Mouse (Mus musculus): ENCODE data around the gene Pgghg.

Pgghg gene

DNA sequence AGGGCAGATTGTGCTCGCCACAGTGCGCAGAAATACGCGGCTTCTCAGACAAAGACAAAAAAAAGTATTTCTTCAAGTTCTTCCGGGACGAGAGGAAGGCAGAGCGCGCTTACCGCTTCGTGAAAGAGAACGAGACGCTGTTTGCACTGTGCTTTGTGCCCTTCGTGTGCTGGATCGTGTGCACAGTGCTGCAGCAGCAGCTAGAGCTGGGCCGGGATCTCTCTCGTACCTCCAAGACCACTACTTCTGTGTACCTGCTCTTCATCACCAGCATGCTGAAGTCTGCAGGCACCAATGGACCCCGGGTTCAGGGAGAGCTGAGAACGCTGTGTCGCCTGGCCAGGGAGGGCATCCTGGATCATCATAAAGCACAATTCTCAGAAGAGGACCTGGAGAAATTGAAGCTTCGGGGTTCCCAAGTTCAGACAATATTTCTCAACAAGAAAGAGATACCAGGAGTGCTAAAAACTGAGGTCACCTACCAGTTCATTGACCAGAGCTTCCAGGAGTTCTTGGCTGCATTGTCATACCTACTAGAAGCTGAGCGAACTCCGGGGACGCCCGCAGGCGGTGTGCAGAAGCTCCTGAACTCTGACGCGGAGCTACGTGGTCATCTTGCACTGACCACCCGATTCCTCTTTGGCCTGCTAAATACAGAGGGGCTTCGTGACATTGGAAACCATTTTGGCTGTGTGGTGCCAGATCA, 18.0 kb upstream of the Pgghg start:
- DNase-seq, result no peak

DNA sequence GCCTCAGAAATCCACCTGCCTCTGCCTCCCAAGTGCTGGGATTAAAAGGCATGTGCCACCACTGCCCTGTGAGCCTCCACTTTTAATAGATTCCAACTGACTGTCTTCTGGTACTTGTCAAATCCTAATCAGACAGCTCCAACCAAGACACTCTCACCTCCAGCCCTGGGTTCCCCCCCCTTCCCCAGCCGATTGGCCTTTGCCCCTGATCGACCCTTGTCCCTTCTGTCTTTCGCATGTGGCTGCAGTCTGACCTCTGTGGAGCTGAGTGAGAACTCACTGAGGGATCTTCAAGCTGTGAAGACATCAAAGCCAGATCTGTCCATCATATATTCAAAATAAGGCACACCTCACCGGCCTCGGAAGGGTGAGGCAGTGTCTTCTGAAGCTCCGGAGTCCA, 14.0 kb upstream of the Pgghg start:
- DNase-seq, result no peak

DNA sequence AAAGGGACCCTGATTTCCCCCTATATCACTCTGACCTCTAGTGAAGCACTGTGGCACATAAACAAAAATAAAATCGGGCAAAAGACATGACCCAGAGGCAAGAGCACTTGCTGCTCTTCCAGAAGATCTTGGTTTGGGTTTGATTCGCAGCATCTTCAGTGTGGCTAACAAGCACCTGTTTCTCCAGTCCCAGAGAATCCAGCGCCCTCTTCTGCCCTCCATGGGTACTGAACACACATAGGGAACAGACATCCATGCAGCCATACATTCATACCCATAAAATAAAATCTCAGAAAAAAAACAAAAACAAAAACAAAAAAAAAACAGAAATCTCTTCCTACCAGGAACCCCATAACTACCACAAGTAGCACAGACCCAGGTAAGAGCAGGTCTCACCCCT, 2.8 kb upstream of the Pgghg start:
- DNase-seq, result no peak

DNA sequence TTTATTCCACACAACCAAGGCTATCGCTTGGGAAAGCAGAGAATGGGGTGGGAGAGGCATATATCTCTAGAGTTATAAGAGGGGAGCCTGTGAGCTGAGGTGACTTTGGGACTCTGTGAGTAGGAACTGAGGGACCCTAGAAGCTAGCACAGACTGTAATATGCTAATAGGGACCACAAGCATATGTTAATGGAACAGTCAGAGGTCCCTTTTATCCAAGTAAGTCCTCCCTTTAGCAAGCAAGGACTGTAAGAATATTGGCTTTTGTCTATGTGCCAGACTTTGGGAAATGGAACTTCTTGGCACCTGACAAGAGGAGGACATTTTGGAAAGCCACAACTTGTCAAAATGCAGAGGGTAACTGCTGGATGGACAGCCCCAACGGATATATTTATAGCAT, 2.3 kb upstream of the Pgghg start:
- no peak for DNase-seq

DNA sequence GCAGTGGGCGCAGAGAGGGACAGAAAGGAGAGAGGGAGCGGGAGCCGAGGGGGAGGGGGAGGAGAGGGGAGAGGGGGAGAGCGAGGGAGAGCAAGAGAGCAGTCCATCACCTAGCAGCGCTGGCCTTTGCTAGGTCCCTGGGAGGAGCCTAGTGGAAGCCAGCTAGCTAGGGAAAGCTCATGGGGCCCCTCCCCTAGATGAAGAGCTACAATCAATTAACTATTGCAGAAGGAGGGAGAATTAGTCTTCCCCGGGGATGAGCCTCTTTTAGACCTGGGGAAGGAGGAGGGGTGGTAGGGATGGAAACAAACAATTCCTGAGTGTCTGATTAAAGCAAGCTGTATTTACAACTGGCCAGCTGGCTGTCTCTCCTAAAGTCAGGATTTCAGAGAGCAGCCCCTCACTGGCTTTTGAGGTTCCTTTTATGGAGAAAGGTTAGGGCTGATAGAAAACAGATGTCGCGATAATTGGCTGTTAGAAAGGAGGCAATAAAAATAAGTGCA, 1.5 kb upstream of the Pgghg start:
- DNase-seq, result peak; percentile 47

DNA sequence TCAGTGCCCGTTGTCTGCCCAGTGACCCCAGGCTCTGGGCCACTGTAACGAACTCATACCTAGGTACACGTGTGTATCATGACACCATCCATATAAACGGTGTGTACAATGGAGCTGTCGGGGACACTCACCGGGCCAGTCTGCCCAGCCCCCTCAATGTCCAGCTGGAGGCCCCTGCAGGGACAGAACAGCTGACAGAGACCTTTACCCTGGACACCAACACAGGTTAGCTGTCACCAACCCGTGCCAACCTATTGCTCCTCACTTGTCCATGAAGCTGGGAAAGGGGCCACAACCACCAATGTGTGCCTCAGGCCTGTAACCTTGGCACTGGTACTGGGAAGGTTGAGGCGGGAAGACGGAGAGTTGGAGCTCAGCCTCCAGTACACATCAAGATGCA, 1.1 kb downstream of the Pgghg start:
- DNase-seq, result no peak

DNA sequence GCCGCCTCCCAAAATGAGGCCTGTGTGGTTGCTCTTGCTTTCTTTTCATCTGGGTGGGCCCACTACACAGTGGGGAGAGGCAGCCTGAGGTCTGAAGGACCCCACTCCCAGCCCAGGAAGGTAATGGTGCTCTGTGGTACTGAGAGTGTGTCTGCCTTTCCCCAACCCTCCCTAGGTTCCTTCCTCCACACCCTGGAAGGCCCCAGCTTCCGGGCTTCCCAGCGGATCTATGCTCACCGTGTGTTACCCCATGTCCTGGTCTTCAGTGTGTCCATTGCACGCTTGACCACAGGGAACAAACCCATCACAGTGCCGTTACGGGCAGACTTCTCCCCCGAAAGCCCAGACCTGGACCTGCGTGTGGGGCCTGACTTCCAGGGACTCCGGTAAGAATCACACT, 1.6 kb downstream of the Pgghg start:
- no peak for DNase-seq

DNA sequence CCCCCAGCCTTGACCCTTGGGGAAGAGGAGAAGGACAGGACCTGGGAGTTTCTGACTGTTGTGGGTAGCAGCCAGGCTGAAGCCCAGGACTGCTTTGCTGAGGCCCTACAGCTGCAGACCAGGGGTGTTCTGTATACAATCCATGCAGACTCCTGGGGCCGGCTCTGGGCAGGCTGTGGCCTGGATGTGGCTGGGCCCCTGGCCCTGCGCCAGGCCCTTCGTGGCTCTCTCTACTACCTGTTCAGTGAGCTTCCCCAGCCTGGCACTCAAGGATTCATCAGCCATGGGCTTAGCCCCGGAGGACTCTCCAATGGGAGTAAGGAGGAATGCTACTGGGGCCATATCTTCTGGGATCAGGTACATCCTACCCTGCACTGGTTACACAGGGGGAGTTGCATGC, 2.2 kb downstream of the Pgghg start:
- DNase-seq, result no peak

DNA sequence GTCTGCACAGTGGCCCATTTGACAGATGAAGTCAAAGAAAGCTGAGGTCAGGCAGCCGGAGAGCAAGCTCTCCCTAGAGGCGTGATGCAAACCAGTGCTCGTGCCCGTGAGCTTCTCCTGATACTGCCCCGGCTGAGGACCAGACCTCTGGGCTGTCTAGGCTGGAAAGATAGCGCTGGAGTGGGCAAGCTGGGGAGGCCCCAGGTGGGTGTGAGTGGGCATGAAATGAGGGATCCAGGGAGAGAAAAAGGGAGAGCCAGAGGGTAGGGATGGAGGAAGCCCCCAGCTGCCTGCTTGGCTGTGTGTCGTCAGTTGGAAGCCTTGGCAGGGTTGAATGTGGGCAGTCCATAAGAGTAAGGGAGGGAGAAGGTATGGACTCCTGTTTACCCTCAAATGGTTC, 3.0 kb downstream of the Pgghg start:
- no peak for DNase-seq

DNA sequence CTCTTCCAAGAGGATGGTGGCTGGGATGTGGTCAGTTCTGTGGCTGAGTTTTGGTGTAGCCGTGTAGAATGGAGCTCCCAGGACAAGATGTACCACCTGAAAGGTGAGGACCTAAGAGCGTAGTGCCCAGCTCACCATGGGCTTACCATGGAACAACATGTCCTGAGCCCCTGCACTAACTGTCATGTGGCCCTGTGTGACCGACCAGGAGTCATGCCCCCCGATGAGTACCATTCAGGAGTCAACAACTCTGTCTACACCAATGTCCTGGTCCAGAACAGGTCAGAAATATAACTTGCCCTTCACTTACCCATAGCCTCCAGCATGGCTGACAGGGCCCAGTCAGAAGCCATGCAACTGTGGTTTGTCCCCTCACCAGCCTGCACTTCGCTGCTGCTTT, 4.1 kb downstream of the Pgghg start:
- no peak for DNase-seq

DNA sequence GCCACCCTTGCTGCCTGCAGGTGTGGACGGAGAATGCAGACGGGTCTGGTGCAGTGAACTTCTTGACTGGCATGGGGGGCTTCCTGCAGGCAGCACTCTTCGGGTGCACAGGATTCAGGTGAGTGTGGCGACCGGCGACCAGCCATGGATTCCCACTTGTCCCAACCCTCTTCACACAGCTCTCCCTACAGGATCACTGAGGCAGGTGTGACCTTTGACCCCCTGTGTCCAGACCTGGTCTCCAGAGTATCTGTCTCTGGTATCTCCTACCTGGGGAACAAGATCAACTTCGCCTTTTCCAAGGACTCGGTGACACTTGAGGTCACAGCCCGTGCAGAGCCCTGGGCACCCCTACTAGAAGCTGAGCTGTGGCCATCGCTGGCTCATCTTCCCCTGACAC, 5.1 kb downstream of the Pgghg start:
- no peak for DNase-seq

DNA sequence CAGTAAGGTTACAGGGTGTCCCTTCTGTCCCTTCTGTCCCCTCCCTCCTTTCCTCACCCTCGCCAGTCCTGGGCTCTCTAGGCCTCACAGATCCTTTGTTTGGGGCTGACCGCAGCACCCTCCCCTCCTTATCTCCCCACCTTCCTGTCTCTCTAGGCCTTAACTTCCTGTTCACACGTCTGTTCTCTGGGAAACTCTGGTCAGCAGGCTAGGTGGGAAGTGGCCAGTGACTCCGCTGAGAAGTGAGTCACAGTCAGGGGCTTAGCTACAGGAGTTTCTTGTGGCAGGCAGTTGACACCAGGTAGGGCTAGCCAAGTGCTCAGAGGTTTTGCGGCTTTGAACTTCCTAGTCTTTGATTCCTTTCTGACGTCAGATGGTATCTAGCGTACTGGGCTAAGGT, 5.8 kb downstream of the Pgghg start:
- no peak for DNase-seq

DNA sequence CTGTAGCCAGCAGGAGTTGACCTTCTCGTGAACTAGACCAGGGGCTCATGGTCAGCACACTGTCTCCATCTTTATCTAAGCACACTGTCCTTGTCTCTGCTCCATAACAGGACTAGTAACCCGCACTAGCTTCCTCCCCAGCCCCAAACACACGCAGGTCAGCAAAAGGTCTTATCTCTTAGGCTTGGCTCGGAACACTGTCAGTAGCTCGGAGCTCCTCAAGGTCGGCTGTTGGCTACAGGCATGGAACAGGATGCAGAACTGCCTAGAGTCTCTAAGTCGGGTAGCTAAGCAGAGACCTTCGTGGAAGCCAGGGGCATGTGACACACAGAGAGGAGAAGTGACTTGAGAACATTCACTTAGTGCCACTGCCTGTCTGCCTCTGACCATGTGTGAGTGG, 7.0 kb downstream of the Pgghg start:
- no peak for DNase-seq

DNA sequence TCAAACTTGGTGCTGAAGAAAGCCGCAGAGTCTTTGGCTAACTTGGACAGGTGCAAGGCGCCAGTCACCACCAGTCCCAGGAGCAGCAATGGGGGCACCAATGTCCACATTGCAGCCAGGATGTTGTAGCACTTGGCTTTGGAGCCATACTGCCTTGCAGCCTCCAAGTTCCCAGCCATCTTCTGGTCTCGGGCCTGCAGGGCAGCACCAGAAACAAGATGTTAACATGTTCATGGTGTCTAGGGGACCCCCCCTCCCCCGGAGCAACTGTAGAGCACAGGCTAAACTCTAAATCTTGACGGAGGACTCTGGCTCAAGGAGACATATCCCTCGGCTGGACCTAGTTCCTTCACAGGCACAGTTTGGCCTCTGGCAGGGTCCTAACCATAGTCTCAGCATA, 8.1 kb downstream of the Pgghg start:
- DNase-seq, result no peak

DNA sequence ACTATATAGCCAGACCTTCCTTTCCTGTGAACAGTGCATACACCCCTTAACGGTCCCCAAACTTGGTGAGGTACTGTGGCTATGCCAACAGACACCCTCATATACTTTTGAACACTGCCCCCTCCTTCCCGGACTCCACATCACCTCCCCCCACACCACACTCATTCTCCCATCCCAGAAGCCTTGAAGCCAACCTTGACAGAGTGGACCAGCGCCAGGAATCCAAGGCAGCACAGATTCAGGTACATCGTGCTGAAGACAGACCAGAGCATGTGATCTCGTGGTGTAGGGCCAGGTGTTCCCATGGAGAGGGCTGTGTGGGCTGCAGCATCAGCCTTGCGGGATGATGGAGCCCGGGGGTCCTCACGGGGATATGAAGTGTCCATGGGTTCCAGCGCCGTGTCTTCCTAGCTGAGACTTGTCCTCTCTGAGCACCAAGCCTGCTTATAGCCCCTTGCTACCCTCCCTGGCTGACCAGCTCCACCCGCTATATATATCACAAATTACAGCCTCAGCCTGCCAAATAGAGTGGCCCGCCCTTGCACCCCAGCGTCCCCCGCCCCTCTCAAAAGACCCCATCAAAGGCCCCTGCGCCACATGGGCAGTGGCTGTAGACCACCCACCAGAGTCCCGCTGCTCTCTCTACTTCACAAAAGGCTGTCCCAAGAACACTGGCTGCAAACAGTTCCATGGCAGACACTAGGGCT, 8.8 kb downstream of the Pgghg start, which contains the start of gene Ifitm5:
Gene Ifitm5, minus strand, starts transcription at position 468 of the 707 bp plus-strand sequence.
- no peak for DNase-seq

DNA sequence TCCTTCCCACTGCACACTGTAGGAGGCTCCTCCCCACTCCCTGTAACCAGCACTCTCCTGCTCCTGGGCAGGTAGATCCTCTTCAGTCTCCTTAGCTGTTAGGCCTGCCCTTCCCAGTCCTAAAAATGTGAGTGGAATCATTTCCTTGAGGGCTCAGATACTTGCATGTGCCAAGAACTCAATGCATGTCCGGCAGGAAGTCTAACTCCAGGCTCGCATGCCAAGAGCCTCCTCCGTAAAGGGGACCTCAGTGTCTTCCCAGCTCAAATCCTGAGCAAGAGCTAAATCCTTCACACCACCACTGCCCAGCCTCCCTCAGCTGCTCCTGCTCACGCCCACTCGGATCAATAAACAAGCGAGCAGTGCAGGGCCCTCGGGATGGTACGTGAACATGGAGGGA, 9.9 kb downstream of the Pgghg start:
- DNase-seq, result no peak

DNA sequence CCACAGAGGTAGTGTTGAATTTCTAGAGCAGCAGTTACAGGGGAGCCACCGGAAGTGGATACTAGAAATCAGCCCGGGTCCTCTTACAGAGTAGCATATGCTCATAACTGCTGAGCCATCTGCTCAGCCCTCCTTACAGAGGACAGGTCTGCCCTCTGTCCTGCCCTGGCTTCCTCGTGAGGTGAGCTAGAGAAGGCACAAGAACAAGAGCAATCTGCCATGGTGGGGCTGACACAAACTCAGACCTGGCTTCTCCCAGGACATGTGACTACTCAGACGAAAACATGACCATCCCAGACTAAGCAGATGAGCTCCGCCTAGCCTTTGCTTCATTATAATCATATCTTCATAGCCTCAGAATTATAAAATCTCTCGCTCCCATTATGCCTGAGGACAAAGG, 10.6 kb downstream of the Pgghg start:
- DNase-seq, result no peak

DNA sequence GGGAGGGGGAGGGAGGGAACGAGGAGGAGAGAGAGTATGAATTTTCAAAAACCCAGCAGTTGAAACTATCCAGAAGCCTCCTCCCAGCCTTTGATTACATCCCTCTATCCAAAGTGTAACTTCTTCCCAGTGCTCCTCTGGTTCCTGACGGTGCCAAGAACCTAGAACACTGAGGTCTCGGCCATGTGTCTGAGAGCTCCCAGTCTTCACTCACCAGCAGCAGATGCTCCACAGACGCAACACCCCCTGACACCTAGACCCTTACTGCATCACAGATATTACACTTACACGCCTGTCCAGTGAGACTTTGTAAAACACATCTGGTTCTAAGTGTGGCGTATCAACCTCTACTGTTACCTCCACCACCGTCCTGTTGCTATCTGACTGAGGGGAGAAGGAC, 11.2 kb downstream of the Pgghg start:
- DNase-seq, result no peak

DNA sequence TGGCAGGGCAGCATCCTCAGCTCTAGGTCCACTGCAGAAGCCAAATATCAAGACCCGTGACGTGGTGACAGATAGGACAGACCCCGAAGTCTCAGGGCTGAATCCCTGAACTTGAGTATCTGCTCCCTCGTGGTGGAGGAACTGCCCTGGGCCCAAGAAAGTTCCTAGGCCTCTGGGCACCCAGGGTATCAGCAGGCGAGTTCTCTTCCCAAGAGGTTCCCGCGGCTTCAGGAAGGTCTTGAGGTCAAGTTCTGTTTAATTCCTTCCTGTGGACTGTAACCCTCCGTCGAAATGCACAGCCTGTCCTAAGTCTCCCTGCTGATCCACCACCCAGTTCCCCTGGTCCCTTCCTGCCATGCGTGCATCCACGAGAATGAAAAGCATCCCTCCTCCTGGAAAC, 11.9 kb downstream of the Pgghg start:
- no peak for DNase-seq

DNA sequence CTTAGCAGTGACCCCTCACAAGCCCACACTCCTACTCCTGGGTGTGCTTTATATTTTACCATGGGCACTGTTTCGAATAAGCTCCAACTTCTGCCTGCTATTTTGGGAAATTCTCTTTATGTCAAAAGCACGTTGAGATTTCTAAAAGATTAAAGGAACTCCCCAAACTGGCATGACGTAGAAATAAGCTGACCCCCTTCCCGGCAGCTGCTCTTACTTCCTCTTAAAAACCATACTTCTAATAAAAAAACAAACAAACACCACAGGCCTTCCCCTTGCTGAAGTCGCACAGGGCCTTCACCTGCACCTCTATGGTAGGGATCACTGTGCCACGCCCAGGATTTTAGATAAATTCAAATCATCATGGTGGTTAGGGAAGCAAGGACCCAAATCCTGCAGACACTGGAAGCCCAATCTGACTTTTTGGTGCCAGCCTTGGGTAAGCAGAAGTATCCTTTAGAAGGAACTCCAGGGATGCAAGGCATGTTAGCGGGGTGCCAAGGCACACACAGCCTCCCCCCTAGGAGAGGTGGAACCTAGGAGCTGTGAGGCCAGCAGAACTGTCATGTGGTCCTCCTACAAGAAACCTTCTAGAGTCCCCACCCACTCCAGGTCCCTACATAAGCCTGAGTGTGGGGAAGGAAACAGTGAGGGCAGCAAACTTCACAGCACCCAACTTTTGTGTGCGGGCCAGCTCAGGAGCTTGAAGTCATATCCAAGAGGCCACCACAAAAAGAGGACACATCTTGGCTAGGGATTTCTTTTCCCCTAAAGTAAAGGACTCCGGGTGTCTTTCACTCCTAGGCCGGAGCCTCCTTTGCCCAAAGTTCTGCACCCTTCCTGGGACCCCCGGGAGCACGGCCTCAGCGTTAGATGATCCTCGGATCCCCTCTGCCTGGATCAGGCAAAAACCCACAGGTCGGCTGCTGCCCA, 12.9 kb downstream of the Pgghg start:
- no peak for DNase-seq

DNA sequence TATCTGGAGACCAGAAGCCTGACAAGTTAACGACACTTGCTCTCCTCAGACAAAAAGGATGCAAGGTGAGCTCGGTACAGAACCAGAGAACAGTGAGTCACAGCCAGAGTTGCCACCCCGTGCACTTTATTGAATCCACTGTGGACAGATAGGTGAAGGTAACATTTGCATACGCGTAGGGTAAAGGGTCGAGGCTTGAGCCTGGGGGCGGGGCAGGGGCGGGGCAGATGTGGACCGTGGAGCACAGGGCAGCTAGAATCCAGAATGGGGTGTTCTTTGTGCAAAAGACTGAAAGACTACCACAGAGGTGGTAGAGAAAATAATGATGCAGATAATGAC, 13.5 kb downstream of the Pgghg start:
- peak; percentile 59 for DNase-seq

DNA sequence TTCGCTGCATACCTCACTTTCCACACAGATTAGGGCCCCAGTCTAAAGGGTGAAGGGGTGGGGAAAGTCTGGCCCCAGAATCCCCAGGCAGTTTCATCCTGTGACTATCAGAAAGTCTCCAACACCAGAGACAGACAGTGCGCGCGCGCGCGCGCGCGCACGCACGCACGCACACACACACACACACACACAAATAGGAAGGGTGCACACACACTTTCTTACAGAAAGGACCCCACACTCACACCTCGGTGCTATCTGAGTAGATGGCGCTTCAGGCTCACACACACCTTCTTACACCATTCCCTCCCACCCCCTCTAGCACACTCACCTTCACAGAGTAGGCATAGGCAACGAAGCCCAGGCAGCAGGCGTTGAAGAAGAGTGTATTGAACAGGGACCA, 14.2 kb downstream of the Pgghg start:
- DNase-seq, result peak; percentile 29

DNA sequence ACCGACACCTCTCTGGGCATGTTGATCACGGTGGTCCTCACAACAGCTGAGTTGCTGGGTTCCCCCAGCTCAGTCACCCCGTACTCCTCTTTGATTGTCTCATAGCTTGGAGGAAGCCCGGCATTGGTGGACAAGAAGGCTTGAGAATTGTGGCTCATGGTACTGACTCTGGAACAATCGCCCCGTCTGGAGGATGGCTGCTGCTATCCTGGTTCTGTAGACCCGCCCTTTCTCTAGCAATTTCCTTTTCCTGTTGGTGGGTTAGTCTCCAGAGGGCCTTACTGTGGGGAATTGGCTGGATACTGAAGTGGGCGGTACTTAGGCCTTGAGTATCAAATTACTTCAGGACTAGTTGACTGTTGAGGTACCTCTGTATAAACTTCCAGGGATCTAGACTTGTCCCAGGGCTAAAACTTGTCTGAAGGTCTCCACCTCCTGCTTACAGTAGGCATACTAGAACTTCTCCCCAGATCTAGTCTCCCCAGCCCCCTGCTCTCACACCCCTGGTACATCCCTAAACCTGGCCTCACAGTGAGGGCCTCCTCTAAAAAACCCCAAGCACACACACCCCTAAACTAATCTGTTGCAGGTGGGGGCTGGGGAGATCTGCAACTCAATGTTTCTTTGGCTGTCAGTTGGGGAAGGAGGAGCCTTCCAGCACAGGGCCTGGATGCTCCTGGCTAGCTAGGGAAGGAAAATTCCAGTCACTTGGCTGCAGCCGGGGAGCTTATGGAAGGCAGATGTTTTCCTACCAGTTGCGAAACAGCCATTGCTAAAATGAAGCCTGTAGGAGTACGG, 14.8 kb downstream of the Pgghg start, which contains the start of the genes Gm45717 and Ifitm2:
Gene Gm45717, minus strand, starts transcription at position 180 of the 798 bp plus-strand sequence.
Gene Ifitm2, minus strand, starts transcription at position 230 of the 798 bp plus-strand sequence.
- DNase-seq, result peak; percentile 47
